Mouse (Mus musculus): ENCODE results near the gene Papss1.

Gene Papss1

GRCm38 (mm10) chr3:131690543-131690942 is 126.0 kb downstream of the Papss1 start:
- H3K27me3 ChIP-seq (ENCODE audit: insufficient read depth, low read length), result no peaks in the 10 kb centered on the region
- H3K4me3 ChIP-seq (replicated peaks; ENCODE audit: low read length), result no peak overlapping the region
- H3K9me3 ChIP-seq (ENCODE audit: low read length), result peaks cover 6% of the 10 kb centered on the region; the same call in 1 of the 2 replicates
- TF ChIP-seq CTCF (conservative IDR thresholded peaks at IDR 0.05; ENCODE audit: low read length) (no peak), POU5F1 (IDR thresholded peaks at IDR 0.05; ENCODE audit: borderline replicate concordance, low read length) (no peak), NANOG (IDR thresholded peaks at IDR 0.05; ENCODE audit: borderline replicate concordance, low read length) (no peak)
- no peaks in the 10 kb centered on the region for H3K36me3 ChIP-seq (ENCODE audit: insufficient read depth, low read length)
- no peaks in the 10 kb centered on the region for H3K4me1 ChIP-seq (replicated peaks; ENCODE audit: low read depth, low read length)

GRCm38 (mm10) chr3:131691202-131691601 is 126.6 kb downstream of the Papss1 start:
- no peaks in the 10 kb centered on the region for H3K36me3 ChIP-seq (ENCODE audit: insufficient read depth, low read length)
- H3K27me3 ChIP-seq (ENCODE audit: insufficient read depth, low read length), result no peaks in the 10 kb centered on the region
- no peak for TF ChIP-seq NANOG (IDR thresholded peaks at IDR 0.05; ENCODE audit: borderline replicate concordance, low read length)
- no peak for TF ChIP-seq CTCF (conservative IDR thresholded peaks at IDR 0.05; ENCODE audit: low read length)
- no peak for TF ChIP-seq POU5F1 (IDR thresholded peaks at IDR 0.05; ENCODE audit: borderline replicate concordance, low read length)
- H3K4me1 ChIP-seq (replicated peaks; ENCODE audit: low read depth, low read length), result no peaks in the 10 kb centered on the region
- H3K4me3 ChIP-seq (replicated peaks; ENCODE audit: low read length), result no peak overlapping the region
- peaks cover 6% of the 10 kb centered on the region; the same call in 1 of the 2 replicates for H3K9me3 ChIP-seq (ENCODE audit: low read length)
